Mouse (Mus musculus): ENCODE data around the gene Gck.
"Not testable (repeated sequence)": the region's sequence is repeated elsewhere in the genome, so short reads cannot be mapped to it uniquely, and the experiment has no call there.

GRCm38 (mm10) chr11:5934531-5934930 is 15.3 kb downstream of the Gck start:
- TF ChIP-seq GATA1 (IDR thresholded peaks at IDR 0.05; ENCODE audit: borderline replicate concordance, low read length); FLI1 (IDR thresholded peaks at IDR 0.05; ENCODE audit: low read length): not testable (repeated sequence)
